8 mouse cellular contexts compared by ENCODE assay signal in genomic region chr7:25238015-25238706, GRCm38 (mm10). TPM values are rescaled to one million over a fixed set of nuclear protein-coding genes. Genes with fewer than 3 reads are reported as not detected.
DNase-seq lines count a peak whose midpoint lies in the region; ATAC-seq and TF ChIP-seq lines count a peak whose summit lies in the region.

No protein-coding gene starts in this region.

- 0 out of 2 replicates have a peak, but pooled peaks have one; percentile 2 for TF ChIP-seq CTCF in kidney, adult 2 months (conservative IDR thresholded peaks at IDR 0.05; ENCODE audit: insufficient read depth, insufficient read length, low read depth, low read length)
- TF ChIP-seq CTCF in spleen, adult 2 months (IDR thresholded peaks at IDR 0.05; ENCODE audit: extremely low read depth, insufficient read depth, insufficient read length, insufficient replicate concordance) = no peak

- H3K27me3 ChIP-seq in embryonic facial prominence, embryonic 13.5 days = no peaks in the 10 kb centered on the region
- no peaks in the 10 kb centered on the region for H3K27me3 ChIP-seq in kidney, adult 2 months (replicated peaks; ENCODE audit: control insufficient read depth, insufficient read depth, low read length)
- no peaks in the 10 kb centered on the region for H3K27me3 ChIP-seq in limb, embryonic 12.5 days
- no peaks in the 10 kb centered on the region for H3K27me3 ChIP-seq in midbrain, embryonic 15.5 days (replicated peaks)
- H3K27me3 ChIP-seq in spleen, adult 2 months (ENCODE audit: control insufficient read depth, insufficient read depth, low read length) = no peaks in the 10 kb centered on the region

- DNase-seq in 3134 (ENCODE audit: extremely low read depth, insufficient read length, low spot score) = peak; percentile 83
- peak; percentile 92 to 93 for DNase-seq in adrenal gland, postnatal 36 days
- DNase-seq in heart, adult 18-20 months = peak; percentile 96 to 97
- DNase-seq in kidney, adult 2 months = peak; percentile 98
- peak; percentile 92 to 95 for DNase-seq in spleen, adult 2 months (ENCODE audit: low read depth in 1 of 2, low spot score in 2 of 2)

- H3K4me3 ChIP-seq in embryonic facial prominence, embryonic 13.5 days = peak overlapping the region; percentile 92
- peak overlapping the region; percentile 55 for H3K4me3 ChIP-seq in kidney, adult 2 months (ENCODE audit: insufficient read depth, low read depth, low read length)
- peak overlapping the region; percentile 96 for H3K4me3 ChIP-seq in limb, embryonic 12.5 days (replicated peaks)
- peak overlapping the region; percentile 92 for H3K4me3 ChIP-seq in midbrain, embryonic 15.5 days
- H3K4me3 ChIP-seq in spleen, adult 2 months (ENCODE audit: extremely low read depth, insufficient read depth, insufficient read length) = peak overlapping the region; percentile 59

- H3K36me3 ChIP-seq in embryonic facial prominence, embryonic 13.5 days = peaks cover 52% of the 10 kb centered on the region
- H3K36me3 ChIP-seq in kidney, adult 2 months (ENCODE audit: control insufficient read depth, insufficient read depth, low read length) = no peaks in the 10 kb centered on the region
- H3K36me3 ChIP-seq in limb, embryonic 12.5 days = peaks cover 47% of the 10 kb centered on the region
- peaks cover 12% of the 10 kb centered on the region; the same call in 1 of the 2 replicates for H3K36me3 ChIP-seq in midbrain, embryonic 15.5 days (replicated peaks)
- peaks cover 7% of the 10 kb centered on the region; the same call in 1 of the 2 replicates for H3K36me3 ChIP-seq in spleen, adult 2 months (ENCODE audit: control insufficient read depth, insufficient read depth, low read length)

- under 1% methylated on average over 23 of the region's 23 CpGs for WGBS in embryonic facial prominence, embryonic 13.5 days
- WGBS in kidney, adult 2 months = under 1% methylated on average over 23 of the region's 23 CpGs
- WGBS in limb, embryonic 12.5 days = under 1% methylated on average over 23 of the region's 23 CpGs
- under 1% methylated on average over 23 of the region's 23 CpGs for WGBS in midbrain, embryonic 15.5 days
- WGBS in spleen, adult 2 months = under 1% methylated on average over 23 of the region's 23 CpGs

- H3K4me2 ChIP-seq in embryonic facial prominence, embryonic 13.5 days = peak overlapping the region; percentile 73
- peak overlapping the region; percentile 77 for H3K4me2 ChIP-seq in limb, embryonic 12.5 days
- H3K4me2 ChIP-seq in midbrain, embryonic 15.5 days = peak overlapping the region; percentile 76

- H3K9ac ChIP-seq in embryonic facial prominence, embryonic 13.5 days = peak overlapping the region; percentile 99
- peak overlapping the region; percentile 98; the same call in 1 of the 2 replicates for H3K9ac ChIP-seq in limb, embryonic 12.5 days (replicated peaks)
- peak overlapping the region; percentile 98; the same call in 1 of the 2 replicates for H3K9ac ChIP-seq in midbrain, embryonic 15.5 days

- H3K9me3 ChIP-seq in embryonic facial prominence, embryonic 13.5 days = no peaks in the 10 kb centered on the region
- no peaks in the 10 kb centered on the region for H3K9me3 ChIP-seq in limb, embryonic 12.5 days
- no peaks in the 10 kb centered on the region for H3K9me3 ChIP-seq in midbrain, embryonic 15.5 days

- no peak for TF ChIP-seq POLR2A in kidney, adult 2 months (IDR thresholded peaks at IDR 0.05; ENCODE audit: low read depth, low read length)
- TF ChIP-seq POLR2A in spleen, adult 2 months (IDR thresholded peaks at IDR 0.05; ENCODE audit: low read depth, low read length) = peak; percentile 5; the same call in 1 of the 2 replicates

- H3K4me1 ChIP-seq in embryonic facial prominence, embryonic 13.5 days = peaks cover 42% of the 10 kb centered on the region
- H3K4me1 ChIP-seq in kidney, adult 2 months (ENCODE audit: control insufficient read depth, insufficient read depth, low read length) = peaks cover 4% of the 10 kb centered on the region; the same call in 1 of the 2 replicates
- H3K4me1 ChIP-seq in limb, embryonic 12.5 days (replicated peaks) = peaks cover 40% of the 10 kb centered on the region
- peaks cover 40% of the 10 kb centered on the region for H3K4me1 ChIP-seq in midbrain, embryonic 15.5 days
- H3K4me1 ChIP-seq in spleen, adult 2 months (ENCODE audit: control insufficient read depth, insufficient read depth, insufficient read length) = peaks cover 4% of the 10 kb centered on the region; the same call in 1 of the 2 replicates

- peak overlapping the region; percentile 84 for H3K27ac ChIP-seq in embryonic facial prominence, embryonic 13.5 days
- H3K27ac ChIP-seq in kidney, adult 2 months (ENCODE audit: insufficient read depth, low read depth, low read length) = peak overlapping the region; percentile 93
- peak overlapping the region; percentile 82 for H3K27ac ChIP-seq in limb, embryonic 12.5 days
- H3K27ac ChIP-seq in midbrain, embryonic 15.5 days = peak overlapping the region; percentile 85
- peak overlapping the region; percentile 91 for H3K27ac ChIP-seq in spleen, adult 2 months (ENCODE audit: insufficient read depth, low read length)

- peak; percentile 90 for ATAC-seq in embryonic facial prominence, embryonic 13.5 days (ENCODE audit: insufficient number of reproducible peaks, insufficient read depth, low FRiP score, low TSS enrichment, low read depth)
- peak; percentile 94 for ATAC-seq in limb, embryonic 12.5 days (ENCODE audit: insufficient number of reproducible peaks, insufficient read depth, low FRiP score, low TSS enrichment, low read depth)
- peak; percentile 93 for ATAC-seq in midbrain, embryonic 15.5 days (replicated peaks)

RNA-seq across cellular contexts. Expression of gene Gsk3a, which starts 0.5 kb away (rescaled TPM):
- total RNA-seq in adrenal gland, postnatal 36 days (2021) = 10 to 100 TPM; 93.3 to 96.7 TPM
- polyA plus RNA-seq in embryonic facial prominence, embryonic 13.5 days (2015; fragmentation: Nextera tagmentation; extraction: Ambion mirVana) = 11.4 and 14.4 TPM in 2 replicates
- total RNA-seq in heart, adult 18-20 months (2021) = 10 to 100 TPM; 61.4 to 68.5 TPM
- 127 and 128 TPM in 2 replicates for polyA plus RNA-seq in kidney, adult 2 months (2012; rRNA removed)
- polyA plus RNA-seq in limb, embryonic 12.5 days (2016; fragmentation: Nextera tagmentation; extraction: Ambion mirVana) = 16.9 and 19.4 TPM in 2 replicates
- 19.5 TPM in 2 replicates for polyA plus RNA-seq in midbrain, embryonic 15.5 days (2015; fragmentation: Nextera tagmentation; extraction: Ambion mirVana)
- 106 and 125 TPM in 2 replicates for polyA plus RNA-seq in spleen, adult 2 months (2012; rRNA removed)

RNA-seq across cellular contexts. Expression of gene Erf, which starts 12.4 kb away (rescaled TPM):
- total RNA-seq in adrenal gland, postnatal 36 days (2021) = 10 to 100 TPM; 25.4 to 40.9 TPM
- 22.2 and 25.3 TPM in 2 replicates for polyA plus RNA-seq in embryonic facial prominence, embryonic 13.5 days (2015; fragmentation: Nextera tagmentation; extraction: Ambion mirVana)
- 10 to 100 TPM; 15.8 to 16.9 TPM for total RNA-seq in heart, adult 18-20 months (2021)
- polyA plus RNA-seq in kidney, adult 2 months (2012; rRNA removed) = 37.0 and 46.2 TPM in 2 replicates
- polyA plus RNA-seq in limb, embryonic 12.5 days (2016; fragmentation: Nextera tagmentation; extraction: Ambion mirVana) = 22.3 and 24.3 TPM in 2 replicates
- 3.3 and 5.3 TPM in 2 replicates for polyA plus RNA-seq in midbrain, embryonic 15.5 days (2015; fragmentation: Nextera tagmentation; extraction: Ambion mirVana)
- 17.2 and 21.3 TPM in 2 replicates for polyA plus RNA-seq in spleen, adult 2 months (2012; rRNA removed)

RNA-seq across cellular contexts. Expression of gene Zfp526, which starts 16.9 kb away (rescaled TPM):
- total RNA-seq in adrenal gland, postnatal 36 days (2021) = 1 to 10 TPM; 9.3 to 9.4 TPM
- 2.9 and 3.4 TPM in 2 replicates for polyA plus RNA-seq in embryonic facial prominence, embryonic 13.5 days (2015; fragmentation: Nextera tagmentation; extraction: Ambion mirVana)
- 1 to 10 TPM; 6.3 to 7.4 TPM for total RNA-seq in heart, adult 18-20 months (2021)
- 8.9 and 10.8 TPM in 2 replicates for polyA plus RNA-seq in kidney, adult 2 months (2012; rRNA removed)
- 3.1 and 3.4 TPM in 2 replicates for polyA plus RNA-seq in limb, embryonic 12.5 days (2016; fragmentation: Nextera tagmentation; extraction: Ambion mirVana)
- 1.8 and 1.9 TPM in 2 replicates for polyA plus RNA-seq in midbrain, embryonic 15.5 days (2015; fragmentation: Nextera tagmentation; extraction: Ambion mirVana)
- polyA plus RNA-seq in spleen, adult 2 months (2012; rRNA removed) = 14.4 and 16.4 TPM in 2 replicates

RNA-seq across cellular contexts. Expression of gene Dedd2, which starts 17.7 kb away (rescaled TPM):
- total RNA-seq in adrenal gland, postnatal 36 days (2021) = 10 to 100 TPM; 16.7 to 17.7 TPM
- 8.7 and 9.9 TPM in 2 replicates for polyA plus RNA-seq in embryonic facial prominence, embryonic 13.5 days (2015; fragmentation: Nextera tagmentation; extraction: Ambion mirVana)
- 10 to 100 TPM; 19.6 to 19.9 TPM for total RNA-seq in heart, adult 18-20 months (2021)
- 34.8 and 43.7 TPM in 2 replicates for polyA plus RNA-seq in kidney, adult 2 months (2012; rRNA removed)
- polyA plus RNA-seq in limb, embryonic 12.5 days (2016; fragmentation: Nextera tagmentation; extraction: Ambion mirVana) = 12.2 and 13.6 TPM in 2 replicates
- polyA plus RNA-seq in midbrain, embryonic 15.5 days (2015; fragmentation: Nextera tagmentation; extraction: Ambion mirVana) = 18.5 and 18.7 TPM in 2 replicates
- 75.5 and 77.0 TPM in 2 replicates for polyA plus RNA-seq in spleen, adult 2 months (2012; rRNA removed)

RNA-seq across cellular contexts. Expression of gene Cic, which starts 29.3 kb away (rescaled TPM):
- 100 to 1,000 TPM in 1 of 2 experiments, 10 to 100 TPM in 1; 94.8 to 116 TPM for total RNA-seq in adrenal gland, postnatal 36 days (2021)
- polyA plus RNA-seq in embryonic facial prominence, embryonic 13.5 days (2015; fragmentation: Nextera tagmentation; extraction: Ambion mirVana) = 46.2 and 47.4 TPM in 2 replicates
- 10 to 100 TPM; 45.1 to 63.1 TPM for total RNA-seq in heart, adult 18-20 months (2021)
- polyA plus RNA-seq in kidney, adult 2 months (2012; rRNA removed) = 41.8 and 41.9 TPM in 2 replicates
- 34.9 and 38.7 TPM in 2 replicates for polyA plus RNA-seq in limb, embryonic 12.5 days (2016; fragmentation: Nextera tagmentation; extraction: Ambion mirVana)
- 42.1 and 45.9 TPM in 2 replicates for polyA plus RNA-seq in midbrain, embryonic 15.5 days (2015; fragmentation: Nextera tagmentation; extraction: Ambion mirVana)
- polyA plus RNA-seq in spleen, adult 2 months (2012; rRNA removed) = 112 and 128 TPM in 2 replicates

Comparison
In these comparisons a context has a peak if more than half of its experiments do, and no peak if none do; other contexts are left out.
1. Peak in every context shown above with its lines: DNase-seq, ATAC-seq, H3K4me3 ChIP-seq and H3K27ac ChIP-seq.